Mouse (Mus musculus): ENCODE data around the gene Olfr729. TPM values are rescaled to one million over a fixed set of nuclear protein-coding genes. Genes with fewer than 3 reads are reported as not detected.

The Olfr729 gene
- total RNA-seq (2015; ENCODE audit: low replicate concordance) (not detected in 2 replicates), total RNA-seq (2017; ENCODE audit: low replicate concordance) (0.43 TPM in 1 of 2 replicates, not detected in the other)

DNA sequence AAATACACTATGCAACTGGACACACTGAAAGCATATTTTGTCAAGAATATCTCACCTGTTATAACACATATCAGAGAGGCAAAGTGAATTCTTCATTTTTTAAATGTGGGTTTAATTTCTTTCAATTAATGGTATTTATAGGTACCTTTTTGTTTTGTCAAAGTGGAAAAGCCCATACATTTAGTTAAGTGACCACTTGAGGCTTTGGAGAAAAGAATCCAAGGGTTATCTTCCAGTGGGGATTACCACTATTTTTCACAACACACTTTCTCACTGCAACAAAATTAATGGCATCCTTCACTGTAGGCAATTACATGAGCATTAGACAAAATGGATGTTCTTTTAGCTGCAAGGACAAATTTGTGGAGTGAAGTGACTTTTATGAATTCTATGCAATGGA is at the start of gene Olfr729:
TSS of gene Olfr729 (minus strand) at position 101 of the 400 bp plus-strand sequence.
- ATAC-seq (replicated peaks; ENCODE audit: low FRiP score, poor library complexity, severe bottlenecking), result no peak

DNA sequence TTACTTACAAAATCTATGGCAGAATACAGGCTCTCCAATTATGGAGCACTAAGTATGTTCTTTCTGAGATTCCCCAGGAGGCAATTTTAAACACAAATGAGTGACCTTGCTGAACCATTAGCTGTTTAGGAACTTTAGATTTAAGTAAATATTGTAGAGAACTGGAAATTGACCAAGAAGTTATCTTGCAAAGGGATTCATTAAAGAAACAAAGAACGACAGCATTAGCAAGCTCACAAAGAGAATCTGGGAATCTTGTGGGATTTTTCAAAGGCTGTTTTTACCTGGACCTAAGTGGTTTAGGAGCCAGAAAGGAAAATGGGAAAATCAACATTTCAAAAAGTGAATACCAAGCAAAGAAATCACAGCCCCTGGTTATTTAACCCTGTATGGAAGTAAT is 35.4 kb upstream of the Olfr729 start, which contains the start of gene Olfr730:
TSS of gene Olfr730 (minus strand) at position 101 of the 400 bp plus-strand sequence.
- ATAC-seq (replicated peaks; ENCODE audit: low FRiP score, poor library complexity, severe bottlenecking), result no peak

GRCm38 (mm10) chr14:50142580-50142979 is 10.1 kb downstream of the Olfr729 start, which contains the start of gene Olfr728:
TSS of gene Olfr728 (minus strand) at chr14:50142680.
- no peak for ATAC-seq (replicated peaks; ENCODE audit: low FRiP score, poor library complexity, severe bottlenecking)

DNA sequence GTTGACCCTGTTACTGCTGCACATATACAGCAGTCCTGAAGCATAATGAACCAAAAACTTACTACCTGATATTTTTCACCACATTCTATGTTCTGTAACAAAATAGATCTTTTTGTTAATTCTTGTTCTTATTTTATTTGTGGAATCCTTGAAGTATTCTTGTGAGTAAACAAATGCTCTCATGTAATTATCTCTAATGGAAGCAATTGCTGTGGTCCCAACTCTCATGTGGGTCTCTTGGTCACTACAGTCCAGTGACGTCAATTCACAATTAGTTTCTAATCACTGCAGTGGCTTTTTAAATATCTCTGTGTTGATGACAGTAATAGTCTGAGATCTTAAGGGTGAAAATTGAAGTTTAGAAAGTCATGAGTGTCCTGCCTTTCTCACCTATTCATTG is 29.8 kb downstream of the Olfr729 start, which contains the start of gene Olfr727:
TSS of gene Olfr727 (plus strand) at position 301 of the 400 bp plus-strand sequence.
- no peak for ATAC-seq (replicated peaks; ENCODE audit: low FRiP score, poor library complexity, severe bottlenecking)

Other genes starting within 250 kb of the Olfr729 start
- gene Olfr723, start 221.1 kb downstream of the Olfr729 start, total RNA-seq (2015; ENCODE audit: low replicate concordance), result not detected in 2 replicates
- not detected in 2 replicates for gene Olfr723, start 221.1 kb downstream of the Olfr729 start, total RNA-seq (2017; ENCODE audit: low replicate concordance)
- not detected in 2 replicates for gene Olfr724, start 189.6 kb downstream of the Olfr729 start, total RNA-seq (2015; ENCODE audit: low replicate concordance)
- gene Olfr724, start 189.6 kb downstream of the Olfr729 start, total RNA-seq (2017; ENCODE audit: low replicate concordance), result not detected in 2 replicates
- gene Olfr725, start 112.5 kb downstream of the Olfr729 start, total RNA-seq (2015; ENCODE audit: low replicate concordance), result not detected in 2 replicates
- 0.42 TPM in 1 of 2 replicates, not detected in the other for gene Olfr725, start 112.5 kb downstream of the Olfr729 start, total RNA-seq (2017; ENCODE audit: low replicate concordance)
- not detected in 2 replicates for gene Olfr726, start 62.0 kb downstream of the Olfr729 start, total RNA-seq (2015; ENCODE audit: low replicate concordance)
- not detected in 2 replicates for gene Olfr726, start 62.0 kb downstream of the Olfr729 start, total RNA-seq (2017; ENCODE audit: low replicate concordance)
- not detected in 2 replicates for gene Olfr727, start 29.7 kb downstream of the Olfr729 start, total RNA-seq (2015; ENCODE audit: low replicate concordance)
- gene Olfr727, start 29.7 kb downstream of the Olfr729 start, total RNA-seq (2017; ENCODE audit: low replicate concordance), result 0.98 TPM in 1 of 2 replicates, not detected in the other
- gene Olfr728, start 10.2 kb downstream of the Olfr729 start, total RNA-seq (2015; ENCODE audit: low replicate concordance), result not detected in 2 replicates
- 0.28 TPM in 1 of 2 replicates, not detected in the other for gene Olfr728, start 10.2 kb downstream of the Olfr729 start, total RNA-seq (2017; ENCODE audit: low replicate concordance)
- gene Olfr730, start 35.3 kb upstream of the Olfr729 start, total RNA-seq (2015; ENCODE audit: low replicate concordance), result not detected in 2 replicates
- gene Olfr730, start 35.3 kb upstream of the Olfr729 start, total RNA-seq (2017; ENCODE audit: low replicate concordance), result not detected in 2 replicates
- gene Olfr731, start 89.0 kb upstream of the Olfr729 start, total RNA-seq (2015; ENCODE audit: low replicate concordance), result not detected in 2 replicates
- not detected in 2 replicates for gene Olfr731, start 89.0 kb upstream of the Olfr729 start, total RNA-seq (2017; ENCODE audit: low replicate concordance)
- not detected in 2 replicates for gene Olfr732, start 131.3 kb upstream of the Olfr729 start, total RNA-seq (2015; ENCODE audit: low replicate concordance)
- not detected in 2 replicates for gene Olfr732, start 131.3 kb upstream of the Olfr729 start, total RNA-seq (2017; ENCODE audit: low replicate concordance)
- not detected in 2 replicates for gene Olfr733, start 148.6 kb upstream of the Olfr729 start, total RNA-seq (2015; ENCODE audit: low replicate concordance)
- gene Olfr733, start 148.6 kb upstream of the Olfr729 start, total RNA-seq (2017; ENCODE audit: low replicate concordance), result not detected in 2 replicates
- gene Olfr734, start 173.9 kb upstream of the Olfr729 start, total RNA-seq (2015; ENCODE audit: low replicate concordance), result not detected in 2 replicates
- not detected in 2 replicates for gene Olfr734, start 173.9 kb upstream of the Olfr729 start, total RNA-seq (2017; ENCODE audit: low replicate concordance)
- gene Olfr735, start 196.0 kb upstream of the Olfr729 start, total RNA-seq (2015; ENCODE audit: low replicate concordance), result not detected in 2 replicates
- gene Olfr735, start 196.0 kb upstream of the Olfr729 start, total RNA-seq (2017; ENCODE audit: low replicate concordance), result not detected in 2 replicates
- gene Tlr11, start 205.0 kb upstream of the Olfr729 start, total RNA-seq (2015; ENCODE audit: low replicate concordance), result 0.42 TPM in 1 of 2 replicates, not detected in the other
- gene Tlr11, start 205.0 kb upstream of the Olfr729 start, total RNA-seq (2017; ENCODE audit: low replicate concordance), result not detected in 2 replicates
- gene Olfr736, start 228.3 kb upstream of the Olfr729 start, total RNA-seq (2015; ENCODE audit: low replicate concordance), result not detected in 2 replicates
- not detected in 2 replicates for gene Olfr736, start 228.3 kb upstream of the Olfr729 start, total RNA-seq (2017; ENCODE audit: low replicate concordance)

Measured in erythroblast, adult 5-6 weeks (primary cell).